ENCODE assay signal across 8 mouse cellular contexts in the genomic region with DNA sequence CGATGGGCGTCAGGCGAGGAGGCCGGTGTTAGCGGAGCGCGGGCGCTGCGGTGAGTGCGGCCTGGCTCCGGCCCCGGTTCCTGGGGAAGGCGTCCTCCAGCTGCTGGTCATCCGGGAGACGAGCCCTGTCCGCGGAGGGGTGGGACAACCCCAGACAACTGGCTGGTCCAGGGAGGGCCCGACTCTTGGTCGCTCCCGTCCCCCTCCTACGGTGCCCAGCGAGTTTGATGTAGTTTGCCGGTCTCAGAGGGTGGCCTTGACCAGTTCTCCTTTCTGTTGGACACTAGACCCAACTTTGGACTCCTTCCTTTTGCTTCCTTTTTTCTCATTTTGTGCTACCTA. TPM values are rescaled to one million over a fixed set of nuclear protein-coding genes. Genes with fewer than 3 reads are reported as not detected.
DNase-seq lines count a peak whose midpoint lies in the region; ATAC-seq and TF ChIP-seq lines count a peak whose summit lies in the region.

No protein-coding gene starts in this region.

- H3K4me2 ChIP-seq in kidney, embryonic 14.5 days (replicated peaks; ENCODE audit: low read depth, low read length) = peak overlapping the region; percentile 77
- peak overlapping the region; percentile 88 for H3K4me2 ChIP-seq in intestine, embryonic 14.5 days (ENCODE audit: low read length)
- peak overlapping the region; percentile 57 for H3K4me2 ChIP-seq in midbrain, postnatal 0 days (ENCODE audit: low read depth, low read length, poor library complexity, severe bottlenecking)

- DNase-seq in kidney, postnatal 4 days = no peak
- peak; percentile 11 for DNase-seq in c-Kit-positive CD71-positive TER-119-negative erythroid progenitor cells, embryonic 14.5 days (ENCODE audit: low read depth)
- no peak for DNase-seq in intestine, embryonic 14.5 days (ENCODE audit: low spot score)
- DNase-seq in midbrain, postnatal 0 days (ENCODE audit: low spot score) = no peak
- no peak for DNase-seq in cerebellum, adult 9-11 months
- DNase-seq in c-Kit-positive CD71-positive TER-119-positive erythroid progenitor cells, embryonic 14.5 days (ENCODE audit: low spot score) = no peak
- no peak for DNase-seq in layer of hippocampus, postnatal 25 days (ENCODE audit: extremely low spot score in 1 of 2, low spot score in 1 of 2)

- no peaks in the 10 kb centered on the region for H3K9me3 ChIP-seq in kidney, embryonic 14.5 days (ENCODE audit: control insufficient read depth, low read length)
- no peaks in the 10 kb centered on the region for H3K9me3 ChIP-seq in intestine, embryonic 14.5 days (ENCODE audit: control insufficient read depth, low read length)
- no peaks in the 10 kb centered on the region for H3K9me3 ChIP-seq in midbrain, postnatal 0 days (ENCODE audit: low read length)

- peak overlapping the region; percentile 76; the same call in 1 of the 2 replicates for H3K27ac ChIP-seq in kidney, embryonic 14.5 days (ENCODE audit: low read depth, low read length)
- peak overlapping the region; percentile 64; the same call in 1 of the 2 replicates for H3K27ac ChIP-seq in intestine, embryonic 14.5 days (ENCODE audit: low read depth)
- H3K27ac ChIP-seq in midbrain, postnatal 0 days (ENCODE audit: low read depth, low read length) = peak overlapping the region; percentile 84

- H3K4me1 ChIP-seq in kidney, embryonic 14.5 days (ENCODE audit: control insufficient read depth, insufficient read depth, low read length) = peaks cover 8% of the 10 kb centered on the region
- H3K4me1 ChIP-seq in intestine, embryonic 14.5 days (replicated peaks; ENCODE audit: control insufficient read depth, insufficient read depth, low read length) = peaks cover 8% of the 10 kb centered on the region
- H3K4me1 ChIP-seq in midbrain, postnatal 0 days (ENCODE audit: insufficient read depth, low read length) = no peaks in the 10 kb centered on the region

- H3K27me3 ChIP-seq in kidney, embryonic 14.5 days (ENCODE audit: control insufficient read depth, insufficient read depth, low read length) = no peaks in the 10 kb centered on the region
- H3K27me3 ChIP-seq in intestine, embryonic 14.5 days (replicated peaks; ENCODE audit: control insufficient read depth, insufficient read depth, low read length) = no peaks in the 10 kb centered on the region
- H3K27me3 ChIP-seq in midbrain, postnatal 0 days (ENCODE audit: insufficient read depth, low read length) = no peaks in the 10 kb centered on the region

- no peaks in the 10 kb centered on the region for H3K36me3 ChIP-seq in kidney, embryonic 14.5 days (ENCODE audit: control insufficient read depth, insufficient read depth, low read length)
- H3K36me3 ChIP-seq in intestine, embryonic 14.5 days (ENCODE audit: control insufficient read depth, insufficient read depth, low read length) = 0 out of 2 replicates have a peak, but pooled peaks cover 4% of the 10 kb centered on the region
- H3K36me3 ChIP-seq in midbrain, postnatal 0 days (ENCODE audit: insufficient read depth, low read length) = no peaks in the 10 kb centered on the region

- TF ChIP-seq CTCF in midbrain, postnatal 0 days (IDR thresholded peaks at IDR 0.05) = no peak

- 0% methylated on average over 20 of the region's 23 CpGs for WGBS in kidney, embryonic 14.5 days
- WGBS in intestine, embryonic 14.5 days = under 1% methylated on average over 23 of the region's 23 CpGs
- 1% methylated on average over 21 of the region's 23 CpGs for WGBS in midbrain, postnatal 0 days

- peak overlapping the region; percentile 93 for H3K4me3 ChIP-seq in kidney, embryonic 14.5 days (ENCODE audit: low read length)
- peak overlapping the region; percentile 68 for H3K4me3 ChIP-seq in intestine, embryonic 14.5 days (ENCODE audit: low read depth, low read length)
- H3K4me3 ChIP-seq in midbrain, postnatal 0 days (ENCODE audit: low read depth, low read length) = peak overlapping the region; percentile 72

- H3K9ac ChIP-seq in kidney, embryonic 14.5 days (ENCODE audit: low read depth, low read length) = peak overlapping the region; percentile 86
- H3K9ac ChIP-seq in intestine, embryonic 14.5 days (ENCODE audit: low read length) = peak overlapping the region; percentile 86
- H3K9ac ChIP-seq in midbrain, postnatal 0 days (replicated peaks; ENCODE audit: low read length, poor library complexity, severe bottlenecking) = peak overlapping the region; percentile 80

- peak; percentile 87 for ATAC-seq in kidney, embryonic 14.5 days (ENCODE audit: low FRiP score, low TSS enrichment)
- peak; percentile 85 for ATAC-seq in intestine, embryonic 14.5 days (replicated peaks; ENCODE audit: low FRiP score, low TSS enrichment, low read depth)
- ATAC-seq in midbrain, postnatal 0 days (ENCODE audit: low FRiP score) = peak; percentile 82

RNA-seq across cellular contexts. Expression of a gene that starts 0.3 kb away (rescaled TPM):
- 18.5 and 41.7 TPM in 2 replicates for polyA plus RNA-seq in kidney, embryonic 14.5 days (2014; fragmentation: Nextera tagmentation; extraction: Ambion mirVana)
- polyA plus RNA-seq in intestine, embryonic 14.5 days (2014; fragmentation: Nextera tagmentation; extraction: Ambion mirVana) = 36.9 and 42.0 TPM in 2 replicates
- total RNA-seq in midbrain, postnatal 0 days (2014; rRNA removed) = 18.6 and 20.1 TPM in 2 replicates
- polyA plus RNA-seq in midbrain, postnatal 0 days (2015; fragmentation: Nextera tagmentation; extraction: Ambion mirVana) = 17.8 and 18.7 TPM in 2 replicates
- 10 to 100 TPM; 50.2 to 50.7 TPM for total RNA-seq in layer of hippocampus, postnatal 25 days (2021)

RNA-seq across cellular contexts. Expression of a gene that starts 31.3 kb away (rescaled TPM):
- 47.4 and 65.8 TPM in 2 replicates for polyA plus RNA-seq in kidney, embryonic 14.5 days (2014; fragmentation: Nextera tagmentation; extraction: Ambion mirVana)
- 46.5 and 47.2 TPM in 2 replicates for polyA plus RNA-seq in intestine, embryonic 14.5 days (2014; fragmentation: Nextera tagmentation; extraction: Ambion mirVana)
- total RNA-seq in midbrain, postnatal 0 days (2014; rRNA removed) = 11.5 and 25.1 TPM in 2 replicates
- 26.0 and 26.5 TPM in 2 replicates for polyA plus RNA-seq in midbrain, postnatal 0 days (2015; fragmentation: Nextera tagmentation; extraction: Ambion mirVana)
- 10 to 100 TPM; 18.2 to 20.2 TPM for total RNA-seq in layer of hippocampus, postnatal 25 days (2021)
